Mouse (Mus musculus): ENCODE measurements around the gene Tagln2. TPM values are rescaled to one million over a fixed set of nuclear protein-coding genes. Genes with fewer than 3 reads are reported as not detected.

Gene Tagln2
- polyA plus RNA-seq, 1 experiment from 2014 or later: 53.3 TPM

GRCm38 (mm10) chr1:172525027-172525764, 25.3 kb downstream of the Tagln2 start:
- no peak overlapping the region for H3K27ac ChIP-seq (ENCODE audit: low read depth, low read length)
- no peak overlapping the region for H3K4me2 ChIP-seq (ENCODE audit: low read length)
- H3K9ac ChIP-seq (ENCODE audit: low read length): no peak overlapping the region
- peaks cover 7% of the 10 kb centered on the region; the same call in 1 of the 2 replicates for H3K4me1 ChIP-seq (ENCODE audit: control insufficient read depth, insufficient read depth, low read length)
- H3K4me3 ChIP-seq (ENCODE audit: low read depth, low read length): no peak overlapping the region
- no peak for DNase-seq (ENCODE audit: low spot score)
- H3K36me3 ChIP-seq (ENCODE audit: control insufficient read depth, insufficient read depth, low read length): no peaks in the 10 kb centered on the region
- H3K27me3 ChIP-seq (replicated peaks; ENCODE audit: control insufficient read depth, insufficient read depth, low read length): no peaks in the 10 kb centered on the region
- WGBS: 56% methylated on average over 15 of the region's 15 CpGs
- ATAC-seq: no peak
- no peaks in the 10 kb centered on the region for H3K9me3 ChIP-seq (replicated peaks; ENCODE audit: control insufficient read depth, low read length)

GRCm38 (mm10) chr1:172525971-172526370, 26.1 kb downstream of the Tagln2 start:
- H3K36me3 ChIP-seq (ENCODE audit: control insufficient read depth, insufficient read depth, low read length): no peaks in the 10 kb centered on the region
- H3K9me3 ChIP-seq (replicated peaks; ENCODE audit: control insufficient read depth, low read length): no peaks in the 10 kb centered on the region
- H3K27ac ChIP-seq (ENCODE audit: low read depth, low read length): no peak overlapping the region
- no peak overlapping the region for H3K4me2 ChIP-seq (ENCODE audit: low read length)
- WGBS: 71% methylated on average over 7 of the region's 7 CpGs
- peaks cover 4% of the 10 kb centered on the region; the same call in 1 of the 2 replicates for H3K4me1 ChIP-seq (ENCODE audit: control insufficient read depth, insufficient read depth, low read length)
- H3K4me3 ChIP-seq (ENCODE audit: low read depth, low read length): no peak overlapping the region
- no peaks in the 10 kb centered on the region for H3K27me3 ChIP-seq (replicated peaks; ENCODE audit: control insufficient read depth, insufficient read depth, low read length)
- DNase-seq (ENCODE audit: low spot score) (no peak), ATAC-seq (no peak)
- no peak overlapping the region for H3K9ac ChIP-seq (ENCODE audit: low read length)

- H3K4me2 ChIP-seq (ENCODE audit: low read length): no peak overlapping the region
- no peak overlapping the region for H3K9ac ChIP-seq (ENCODE audit: low read length)
- DNase-seq (ENCODE audit: low spot score) (no peak), ATAC-seq (no peak)
- WGBS: 84% methylated on average over 23 of the region's 23 CpGs
- H3K9me3 ChIP-seq (replicated peaks; ENCODE audit: control insufficient read depth, low read length): no peaks in the 10 kb centered on the region
- H3K36me3 ChIP-seq (ENCODE audit: control insufficient read depth, insufficient read depth, low read length): no peaks in the 10 kb centered on the region
- no peak overlapping the region for H3K27ac ChIP-seq (ENCODE audit: low read depth, low read length)
- no peak overlapping the region for H3K4me3 ChIP-seq (ENCODE audit: low read depth, low read length)
- no peaks in the 10 kb centered on the region for H3K27me3 ChIP-seq (replicated peaks; ENCODE audit: control insufficient read depth, insufficient read depth, low read length)
- H3K4me1 ChIP-seq (ENCODE audit: control insufficient read depth, insufficient read depth, low read length): no peaks in the 10 kb centered on the region
Observed at GRCm38 (mm10) chr1:172526380-172527081, 26.7 kb downstream of the Tagln2 start.

- no peaks in the 10 kb centered on the region for H3K36me3 ChIP-seq (ENCODE audit: control insufficient read depth, insufficient read depth, low read length)
- H3K9me3 ChIP-seq (replicated peaks; ENCODE audit: control insufficient read depth, low read length): no peaks in the 10 kb centered on the region
- H3K9ac ChIP-seq (ENCODE audit: low read length): no peak overlapping the region
- no peaks in the 10 kb centered on the region for H3K27me3 ChIP-seq (replicated peaks; ENCODE audit: control insufficient read depth, insufficient read depth, low read length)
- 93% methylated on average over 10 of the region's 10 CpGs for WGBS
- H3K4me2 ChIP-seq (ENCODE audit: low read length): no peak overlapping the region
- H3K4me3 ChIP-seq (ENCODE audit: low read depth, low read length): no peak overlapping the region
- no peak overlapping the region for H3K27ac ChIP-seq (ENCODE audit: low read depth, low read length)
- H3K4me1 ChIP-seq (ENCODE audit: control insufficient read depth, insufficient read depth, low read length): peaks cover 4% of the 10 kb centered on the region; the same call in 1 of the 2 replicates
- DNase-seq (ENCODE audit: low spot score) (no peak), ATAC-seq (no peak)
Observed at GRCm38 (mm10) chr1:172527431-172527830, 27.6 kb downstream of the Tagln2 start.

- WGBS: 6% methylated on average over 7 of the region's 7 CpGs
- H3K4me2 ChIP-seq (ENCODE audit: low read length): no peak overlapping the region
- no peak overlapping the region for H3K4me3 ChIP-seq (ENCODE audit: low read depth, low read length)
- DNase-seq (ENCODE audit: low spot score) (peak; percentile 87), ATAC-seq (peak; percentile 76)
- H3K9ac ChIP-seq (ENCODE audit: low read length): no peak overlapping the region
- H3K9me3 ChIP-seq (replicated peaks; ENCODE audit: control insufficient read depth, low read length): no peaks in the 10 kb centered on the region
- no peak overlapping the region for H3K27ac ChIP-seq (ENCODE audit: low read depth, low read length)
- no peaks in the 10 kb centered on the region for H3K27me3 ChIP-seq (replicated peaks; ENCODE audit: control insufficient read depth, insufficient read depth, low read length)
- peaks cover 6% of the 10 kb centered on the region; the same call in 1 of the 2 replicates for H3K4me1 ChIP-seq (ENCODE audit: control insufficient read depth, insufficient read depth, low read length)
- no peaks in the 10 kb centered on the region for H3K36me3 ChIP-seq (ENCODE audit: control insufficient read depth, insufficient read depth, low read length)
Observed at GRCm38 (mm10) chr1:172528701-172529100, 28.9 kb downstream of the Tagln2 start.

- Histone ChIP-seq H3K4me2 (ENCODE audit: low read length) (no peak overlapping the region), H3K9me3 (replicated peaks; ENCODE audit: control insufficient read depth, low read length) (no peaks in the 10 kb centered on the region), H3K9ac (ENCODE audit: low read length) (no peak overlapping the region), H3K27ac (ENCODE audit: low read depth, low read length) (no peak overlapping the region), H3K4me3 (ENCODE audit: low read depth, low read length) (no peak overlapping the region), H3K4me1 (ENCODE audit: control insufficient read depth, insufficient read depth, low read length) (peaks cover 6% of the 10 kb centered on the region; the same call in 1 of the 2 replicates), H3K36me3 (ENCODE audit: control insufficient read depth, insufficient read depth, low read length) (no peaks in the 10 kb centered on the region), H3K27me3 (replicated peaks; ENCODE audit: control insufficient read depth, insufficient read depth, low read length) (no peaks in the 10 kb centered on the region)
- 0 out of 2 replicates have a peak, but pooled peaks have one; percentile 16 for ATAC-seq
- peak; percentile 31 for DNase-seq (ENCODE audit: low spot score)
- 23% methylated on average over 8 of the region's 8 CpGs for WGBS
Observed at GRCm38 (mm10) chr1:172530544-172531220, 30.8 kb downstream of the Tagln2 start.

DNA sequence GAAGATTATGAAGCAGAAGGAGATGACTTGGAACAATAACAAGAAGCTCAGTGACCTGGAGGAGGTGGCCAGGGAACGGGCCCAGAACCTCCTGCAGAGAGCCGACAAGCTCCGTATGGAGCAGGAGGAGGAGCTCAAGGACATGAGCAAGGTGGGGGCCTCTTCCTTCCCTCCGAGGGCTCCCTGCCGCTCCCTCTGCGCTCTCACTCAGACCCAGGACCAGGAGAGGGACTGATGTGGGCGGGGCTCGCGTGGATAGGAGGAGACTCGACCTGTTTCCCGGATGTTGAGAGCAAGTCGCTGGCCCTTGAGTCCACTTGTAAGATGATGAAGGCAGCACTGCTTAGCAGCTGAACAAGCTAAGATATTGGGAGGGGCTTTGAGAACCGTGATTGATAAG, 32.7 kb downstream of the Tagln2 start:
- H3K9me3 ChIP-seq (replicated peaks; ENCODE audit: control insufficient read depth, low read length): no peaks in the 10 kb centered on the region
- peak overlapping the region; percentile 36 for H3K4me2 ChIP-seq (ENCODE audit: low read length)
- H3K9ac ChIP-seq (ENCODE audit: low read length): no peak overlapping the region
- WGBS: 2% methylated on average over 13 of the region's 13 CpGs
- no peaks in the 10 kb centered on the region for H3K27me3 ChIP-seq (replicated peaks; ENCODE audit: control insufficient read depth, insufficient read depth, low read length)
- H3K4me1 ChIP-seq (ENCODE audit: control insufficient read depth, insufficient read depth, low read length): peaks cover 6% of the 10 kb centered on the region; the same call in 1 of the 2 replicates
- DNase-seq (ENCODE audit: low spot score) (peak; percentile 45), ATAC-seq (peak; percentile 55; the same call in 1 of the 2 replicates)
- H3K27ac ChIP-seq (ENCODE audit: low read depth, low read length): no peak overlapping the region
- peak overlapping the region; percentile 13; the same call in 1 of the 2 replicates for H3K4me3 ChIP-seq (ENCODE audit: low read depth, low read length)
- H3K36me3 ChIP-seq (ENCODE audit: control insufficient read depth, insufficient read depth, low read length): no peaks in the 10 kb centered on the region

DNA sequence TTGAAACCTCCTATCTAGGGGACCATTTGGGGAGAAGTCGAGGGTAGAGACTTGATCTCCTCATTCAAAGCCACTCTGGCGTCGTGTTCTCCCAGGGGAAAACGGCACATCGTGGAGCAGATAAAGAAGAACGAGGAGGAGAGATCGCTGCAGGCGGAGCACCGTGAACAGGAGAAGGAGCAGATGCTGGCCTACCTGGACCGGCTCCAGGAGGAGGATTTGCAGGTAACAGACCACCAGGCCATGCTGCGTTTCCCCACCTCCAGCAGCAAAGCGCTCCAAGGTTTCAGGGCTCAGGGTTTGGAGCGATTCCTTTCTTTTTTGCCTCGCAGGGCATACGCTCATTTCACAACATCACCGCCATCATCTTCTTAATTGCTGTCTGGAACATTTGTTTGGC, 35.3 kb downstream of the Tagln2 start:
- 75% methylated on average over 16 of the region's 16 CpGs for WGBS
- no peak for DNase-seq (ENCODE audit: low spot score)

More for the DNA sequence above, 35.3 kb downstream of the Tagln2 start:
- Histone ChIP-seq H3K4me3 (ENCODE audit: low read depth, low read length) (no peak overlapping the region), H3K4me2 (ENCODE audit: low read length) (no peak overlapping the region), H3K27ac (ENCODE audit: low read depth, low read length) (no peak overlapping the region), H3K9me3 (replicated peaks; ENCODE audit: control insufficient read depth, low read length) (no peaks in the 10 kb centered on the region), H3K36me3 (ENCODE audit: control insufficient read depth, insufficient read depth, low read length) (no peaks in the 10 kb centered on the region), H3K27me3 (replicated peaks; ENCODE audit: control insufficient read depth, insufficient read depth, low read length) (no peaks in the 10 kb centered on the region), H3K4me1 (ENCODE audit: control insufficient read depth, insufficient read depth, low read length) (peaks cover 11% of the 10 kb centered on the region), H3K9ac (ENCODE audit: low read length) (no peak overlapping the region)
- no peak for ATAC-seq

Data from forebrain, embryonic 14.5 days (tissue).